Mouse (Mus musculus) urinary bladder, adult 2 months (tissue): ENCODE data around the gene Spon1. TPM values are rescaled to one million over a fixed set of nuclear protein-coding genes. Genes with fewer than 3 reads are reported as not detected.

Experiments
- DNase-seq: peaks from one replicate; pipeline ENCODE4 v3.0.0; 2022; ENCODE audit warnings: low spot score
- polyA plus RNA-seq: library from polyadenylated mRNA; depleted of rRNA; stranded (reverse); fragments of >200 nt; gene quantifications from 2 replicates; pipeline ENCODE4 v1.2.3, GENCODE M21; 2012; rRNA removed

Gene Spon1
- 24.9 and 36.6 TPM in 2 replicates for polyA plus RNA-seq

- DNase-seq, result peak; percentile 49
These were observed at the start of gene Spon1 for GRCm38 (mm10) chr7:113765667-113766497. Gene Spon1, plus strand, starts transcription at chr7:113765998.

GRCm38 (mm10) chr7:113721994-113722393 lies 43.8 kb upstream of the Spon1 start:
- DNase-seq, result no peak

- DNase-seq, result no peak
These were observed 41.9 kb upstream of the Spon1 start for GRCm38 (mm10) chr7:113723905-113724304.

- DNase-seq, result no peak
These were observed 37.6 kb upstream of the Spon1 start for GRCm38 (mm10) chr7:113727999-113728713.

- no peak for DNase-seq
These were observed 36.9 kb upstream of the Spon1 start for GRCm38 (mm10) chr7:113728926-113729325.

GRCm38 (mm10) chr7:113730406-113731247 lies 35.2 kb upstream of the Spon1 start:
- no peak for DNase-seq

- no peak for DNase-seq
These were observed 27.9 kb upstream of the Spon1 start for GRCm38 (mm10) chr7:113737790-113738362.

- DNase-seq, result no peak
These were observed 26.6 kb upstream of the Spon1 start for GRCm38 (mm10) chr7:113739181-113739580.

GRCm38 (mm10) chr7:113742644-113743043 lies 23.2 kb upstream of the Spon1 start:
- no peak for DNase-seq

GRCm38 (mm10) chr7:113743982-113744381 lies 21.8 kb upstream of the Spon1 start:
- DNase-seq, result no peak

- no peak for DNase-seq
These were observed 9.2 kb upstream of the Spon1 start for GRCm38 (mm10) chr7:113756616-113757015.

- DNase-seq, result no peak
These were observed 6.6 kb upstream of the Spon1 start for GRCm38 (mm10) chr7:113759212-113759611.

GRCm38 (mm10) chr7:113765133-113765532 lies 665 bp upstream of the Spon1 start:
- DNase-seq, result no peak

GRCm38 (mm10) chr7:113766498-113766941 lies 722 bp downstream of the Spon1 start:
- peak; percentile 22 for DNase-seq

- DNase-seq, result no peak
These were observed 1.7 kb downstream of the Spon1 start for GRCm38 (mm10) chr7:113767546-113767945.

GRCm38 (mm10) chr7:113768174-113768935 lies 2.6 kb downstream of the Spon1 start:
- no peak for DNase-seq

GRCm38 (mm10) chr7:113769281-113769680 lies 3.5 kb downstream of the Spon1 start:
- DNase-seq, result no peak

GRCm38 (mm10) chr7:113772135-113772534 lies 6.3 kb downstream of the Spon1 start:
- DNase-seq, result no peak

GRCm38 (mm10) chr7:113773436-113773835 lies 7.6 kb downstream of the Spon1 start:
- no peak for DNase-seq

- DNase-seq, result peak; percentile 30
These were observed 8.2 kb downstream of the Spon1 start for GRCm38 (mm10) chr7:113774039-113774438.

GRCm38 (mm10) chr7:113774906-113775305 lies 9.1 kb downstream of the Spon1 start:
- no peak for DNase-seq
